In the genomic region with DNA sequence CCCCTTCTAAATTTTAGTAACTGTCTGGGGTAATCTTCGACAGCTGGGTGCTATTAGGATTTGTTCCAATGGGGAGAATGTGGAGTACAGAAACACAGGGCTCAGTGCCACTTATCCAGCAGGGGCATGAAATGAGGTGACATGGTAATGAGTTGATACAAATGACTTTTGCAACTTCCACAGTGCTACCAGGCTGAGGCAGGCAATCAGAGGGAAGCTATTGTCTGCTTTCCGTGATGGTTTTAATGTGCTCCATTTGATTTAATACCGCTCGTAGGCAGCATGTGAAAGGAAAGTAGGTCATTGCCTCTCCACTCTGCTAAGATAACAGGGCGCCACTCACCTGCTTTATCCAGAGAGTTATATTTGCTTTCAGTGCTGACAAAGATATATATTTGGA, we compare ENCODE assay signal across 16 mouse cellular contexts.
DNase-seq lines count a peak whose midpoint lies in the region; ATAC-seq lines count a peak whose summit lies in the region.
"Had no signal": no experiment of that assay in that cellular context is flagged by ENCODE, and none has a peak within 500 bp of the region (broad histone marks: within the 10 kb centered on the region; RNA-seq: fewer than 3 reads in every experiment).

No protein-coding gene starts in this region.

- H3K27me3 ChIP-seq in heart, embryonic 14.5 days (ENCODE audit: control insufficient read depth, insufficient read depth, low read length) = no peaks in the 10 kb centered on the region
- H3K27me3 ChIP-seq in forebrain, embryonic 15.5 days = no peaks in the 10 kb centered on the region
- no peaks in the 10 kb centered on the region for H3K27me3 ChIP-seq in neural tube, embryonic 14.5 days (ENCODE audit: control insufficient read depth, insufficient read depth, low read length)
- H3K27me3 ChIP-seq: embryonic facial prominence, embryonic 15.5 days; liver, embryonic 13.5 days had no signal

- WGBS in heart, embryonic 14.5 days = 47% methylated on average over 5 of the region's 5 CpGs
- 17% methylated on average over 5 of the region's 5 CpGs for WGBS in forebrain, embryonic 15.5 days
- WGBS in neural tube, embryonic 14.5 days = 20% methylated on average over 5 of the region's 5 CpGs

- H3K4me1 ChIP-seq in heart, embryonic 14.5 days (ENCODE audit: control insufficient read depth in 2 of 2, insufficient read depth in 2 of 2, low read length in 2 of 2) = no peaks in the 10 kb centered on the region
- H3K4me1 ChIP-seq in forebrain, embryonic 15.5 days = peaks cover 3% of the 10 kb centered on the region; the same call in 1 of the 2 replicates
- H3K4me1 ChIP-seq in neural tube, embryonic 14.5 days (ENCODE audit: control insufficient read depth, insufficient read depth, low read length) = peaks cover 3% of the 10 kb centered on the region; the same call in 1 of the 2 replicates
- H3K4me1 ChIP-seq: embryonic facial prominence, embryonic 15.5 days; liver, embryonic 13.5 days had no signal

- no peak overlapping the region for H3K4me3 ChIP-seq in heart, embryonic 14.5 days (ENCODE audit: control insufficient read depth in 1 of 2, insufficient read depth in 1 of 2, low read depth in 1 of 2, low read length in 2 of 2)
- H3K4me3 ChIP-seq in forebrain, embryonic 15.5 days = no peak overlapping the region
- no peak overlapping the region for H3K4me3 ChIP-seq in neural tube, embryonic 14.5 days (ENCODE audit: low read depth, low read length)
- H3K4me3 ChIP-seq: embryonic facial prominence, embryonic 15.5 days; left cerebral cortex, adult 2 months; liver, embryonic 13.5 days had no signal

- H3K4me2 ChIP-seq in heart, embryonic 14.5 days (ENCODE audit: low read length) = peak overlapping the region; percentile 27; the same call in 1 of the 2 replicates
- no peak overlapping the region for H3K4me2 ChIP-seq in forebrain, embryonic 15.5 days (replicated peaks)
- H3K4me2 ChIP-seq in neural tube, embryonic 14.5 days (ENCODE audit: low read depth, low read length) = no peak overlapping the region
- H3K4me2 ChIP-seq: embryonic facial prominence, embryonic 15.5 days; liver, embryonic 13.5 days had no signal

- peak; percentile 42 to 62 for DNase-seq in cerebellum, postnatal 10 days
- DNase-seq in cerebellum, postnatal 36 days = no peak
- DNase-seq in heart, postnatal 4 days = no peak
- DNase-seq in layer of hippocampus, postnatal 36 days = no peak
- DNase-seq: gastrocnemius, postnatal 10 days; kidney, postnatal 10 days; liver, embryonic 13.5 days; lung, postnatal 4 days had no signal

- 0 out of 4 replicates have a peak overlapping the region, but pooled peaks of 1 of the 2 experiments have one; percentile 5 for H3K27ac ChIP-seq in heart, embryonic 14.5 days (replicated peaks in 1 of 2; ENCODE audit: control insufficient read depth in 1 of 2, insufficient read depth in 1 of 2, low read depth in 2 of 2, low read length in 2 of 2)
- H3K27ac ChIP-seq in forebrain, embryonic 15.5 days (replicated peaks) = no peak overlapping the region
- no peak overlapping the region for H3K27ac ChIP-seq in neural tube, embryonic 14.5 days (ENCODE audit: low read depth, low read length)
- H3K27ac ChIP-seq: embryonic facial prominence, embryonic 15.5 days; left cerebral cortex, adult 2 months; liver, embryonic 13.5 days had no signal

- no peaks in the 10 kb centered on the region for H3K36me3 ChIP-seq in heart, embryonic 14.5 days (ENCODE audit: control insufficient read depth, insufficient read depth, low read length)
- H3K36me3 ChIP-seq in forebrain, embryonic 15.5 days = no peaks in the 10 kb centered on the region
- H3K36me3 ChIP-seq in neural tube, embryonic 14.5 days (ENCODE audit: control insufficient read depth, insufficient read depth, low read length) = no peaks in the 10 kb centered on the region
- H3K36me3 ChIP-seq: embryonic facial prominence, embryonic 15.5 days; G1E; liver, embryonic 13.5 days had no signal

- no peaks in the 10 kb centered on the region for H3K9me3 ChIP-seq in heart, embryonic 14.5 days (ENCODE audit: control insufficient read depth, low read length)
- no peaks in the 10 kb centered on the region for H3K9me3 ChIP-seq in forebrain, embryonic 15.5 days
- H3K9me3 ChIP-seq in neural tube, embryonic 14.5 days (ENCODE audit: control insufficient read depth, low read length) = no peaks in the 10 kb centered on the region
- H3K9me3 ChIP-seq: embryonic facial prominence, embryonic 15.5 days; liver, embryonic 13.5 days had no signal

- H3K9ac ChIP-seq in heart, embryonic 14.5 days (ENCODE audit: low read length) = no peak overlapping the region
- no peak overlapping the region for H3K9ac ChIP-seq in forebrain, embryonic 15.5 days (replicated peaks)
- no peak overlapping the region for H3K9ac ChIP-seq in neural tube, embryonic 14.5 days (replicated peaks; ENCODE audit: low read depth, low read length)
- H3K9ac ChIP-seq: embryonic facial prominence, embryonic 15.5 days; liver, embryonic 13.5 days had no signal

- ATAC-seq in heart, embryonic 14.5 days (ENCODE audit: insufficient number of reproducible peaks, insufficient read depth, low FRiP score, low read depth) = no peak
- peak; percentile 82 for ATAC-seq in forebrain, embryonic 15.5 days (replicated peaks)
- peak; percentile 71 for ATAC-seq in neural tube, embryonic 14.5 days (ENCODE audit: low read depth)
- ATAC-seq in activated CD4-positive, CD25-positive, alpha-beta regulatory T cell, adult 4 months = no peak
- ATAC-seq: inflammation-experienced regulatory T-cells, adult 6 months had no signal

Comparison
In these comparisons a context has a peak if more than half of its experiments do, and no peak if none do; other contexts are left out.
1. DNase-seq: peak in cerebellum, postnatal 10 days (2 of 2); none in cerebellum, postnatal 36 days (0 of 2), heart, postnatal 4 days (single experiment) and layer of hippocampus, postnatal 36 days (0 of 2).
2. ATAC-seq: peak in forebrain, embryonic 15.5 days (single experiment) and neural tube, embryonic 14.5 days (single experiment); none in heart, embryonic 14.5 days (single experiment) and activated CD4-positive, CD25-positive, alpha-beta regulatory T cell, adult 4 months (single experiment).